Mouse (Mus musculus): ENCODE results near the gene Ndufb4.
"Not testable (repeated sequence)": the region's sequence is repeated elsewhere in the genome, so short reads cannot be mapped to it uniquely, and the experiment has no call there.

Gene Ndufb4

DNA sequence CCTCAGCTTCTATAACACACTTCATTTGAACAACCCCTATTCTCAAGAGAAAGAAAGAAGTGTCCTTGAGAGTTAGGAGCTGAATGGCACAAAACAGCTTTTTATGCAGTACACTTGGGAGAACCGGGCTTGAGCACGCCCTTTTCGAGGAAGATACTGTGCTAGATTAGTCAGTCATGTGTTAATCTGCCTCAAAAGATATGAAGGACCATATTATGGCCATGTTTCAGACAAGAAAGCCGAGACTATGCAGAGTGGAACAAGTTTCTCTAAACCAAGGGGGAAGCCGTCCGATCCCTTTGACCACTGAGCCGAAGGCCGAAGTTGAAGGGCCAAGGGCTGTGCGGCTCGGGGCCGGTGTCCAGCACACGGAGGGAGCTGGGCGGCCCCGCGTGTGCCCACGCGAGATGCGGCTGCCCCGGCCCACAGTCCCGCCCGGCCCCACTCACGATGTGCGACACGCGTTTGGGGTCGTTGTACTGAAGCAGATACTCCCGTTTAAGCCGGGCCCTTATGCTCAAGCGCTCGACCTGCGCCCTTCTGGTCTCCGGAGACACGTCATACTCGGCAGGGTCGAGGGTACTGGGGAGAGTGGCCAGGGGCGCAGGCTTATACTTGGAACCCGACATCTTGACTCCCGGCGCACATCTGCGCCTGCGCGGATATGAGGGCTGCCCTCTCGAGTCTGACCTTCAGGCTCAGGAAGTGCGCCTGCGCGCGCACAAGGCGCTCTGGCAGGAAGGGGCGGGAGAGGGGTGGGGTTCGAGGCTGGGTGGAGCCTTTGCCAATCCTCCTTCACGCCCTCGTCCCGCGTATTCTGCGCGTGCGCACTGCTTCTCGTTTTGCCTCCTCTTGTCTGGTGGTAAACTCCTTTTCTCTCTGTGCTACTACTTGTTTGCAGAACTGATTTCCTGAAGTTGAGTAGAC, at the start of gene Ndufb4:
Gene Ndufb4 (minus strand): TSS at position 723 of the 927 bp plus-strand sequence.
- in situ Hi-C loops (cut with MboI; ENCODE audit: unreplicated experiment in 2 of 2), result loop anchor here (5.0 to 10.0 kb wide), 3 partner anchors 117 to 639 kb away; partner anchors contain the start of genes Gtf2e1 (in 2 of the 2), Rabl3 (in 2 of the 2) and Polq (in 1 of the 2)

- in situ Hi-C loops (cut with MboI; ENCODE audit: unreplicated experiment in 2 of 2), result no loop called here
These were observed 49.6 kb upstream of the Ndufb4 start for GRCm38 (mm10) chr16:37703884-37704283.

DNA sequence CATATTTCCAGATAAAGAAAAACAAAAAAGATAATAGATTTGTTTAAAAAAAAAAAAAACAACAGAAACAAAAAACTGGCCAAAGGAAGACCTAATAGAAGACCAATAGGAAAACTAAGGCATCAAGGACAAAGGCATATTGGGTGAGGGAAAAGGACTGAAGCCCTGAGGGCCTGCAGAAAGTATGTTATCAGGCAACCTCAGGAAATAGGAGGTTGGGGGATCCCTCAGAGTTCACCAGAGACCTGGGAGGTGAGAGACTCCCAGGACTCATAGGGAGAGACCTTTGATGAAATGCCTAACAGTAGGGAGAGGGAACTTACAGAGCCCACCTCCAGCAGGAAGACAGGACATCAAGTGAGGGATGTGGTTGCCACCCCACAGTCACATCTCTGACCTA, 45.8 kb upstream of the Ndufb4 start:
- in situ Hi-C loops (cut with MboI; ENCODE audit: unreplicated experiment in 2 of 2), result not testable (repeated sequence)

DNA sequence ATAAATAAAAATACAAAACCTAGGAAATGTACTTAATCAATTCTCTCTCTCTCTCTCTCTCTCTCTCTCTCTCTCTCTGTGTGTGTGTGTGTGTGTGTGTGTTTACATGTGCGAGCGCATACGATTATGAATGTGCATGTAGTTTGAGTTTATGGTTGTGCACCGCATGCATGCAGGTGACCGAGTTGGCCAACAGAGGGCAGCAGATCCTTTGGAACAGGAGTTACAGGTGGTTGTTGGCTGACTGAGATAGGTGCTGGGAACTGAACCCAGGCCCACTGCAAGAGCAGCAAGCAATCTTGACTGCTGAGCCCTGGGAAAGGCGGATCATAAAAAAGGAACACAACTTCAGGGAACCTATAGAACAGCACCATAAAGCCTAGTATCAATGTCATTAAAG, 44.5 kb upstream of the Ndufb4 start:
- in situ Hi-C loops (cut with MboI; ENCODE audit: unreplicated experiment in 2 of 2), result loop anchor here (25.0 kb wide), 1 partner anchor 811 kb away; the partner anchor contains the start of genes Eaf2 (in 2 of the 2) and Golgb1 (in 2 of the 2)

- in situ Hi-C loops (cut with MboI; ENCODE audit: unreplicated experiment in 2 of 2), result loop anchor here (25.0 kb wide), 1 partner anchor 810 kb away; the partner anchor contains the start of genes Eaf2 (in 2 of the 2) and Golgb1 (in 2 of the 2)
These were observed 43.0 kb upstream of the Ndufb4 start for GRCm38 (mm10) chr16:37697271-37697670.

GRCm38 (mm10) chr16:37690932-37691730, 36.9 kb upstream of the Ndufb4 start:
- in situ Hi-C loops (cut with MboI; ENCODE audit: unreplicated experiment in 2 of 2), result loop anchor here (25.0 kb wide), 1 partner anchor 804 kb away; the partner anchor contains the start of genes Eaf2 (in 2 of the 2) and Golgb1 (in 2 of the 2)

- in situ Hi-C loops (cut with MboI; ENCODE audit: unreplicated experiment in 2 of 2), result loop anchor here (25.0 kb wide), 1 partner anchor 803 kb away; the partner anchor contains the start of genes Eaf2 (in 2 of the 2) and Golgb1 (in 2 of the 2)
These were observed 36.2 kb upstream of the Ndufb4 start for GRCm38 (mm10) chr16:37690465-37690864.

DNA sequence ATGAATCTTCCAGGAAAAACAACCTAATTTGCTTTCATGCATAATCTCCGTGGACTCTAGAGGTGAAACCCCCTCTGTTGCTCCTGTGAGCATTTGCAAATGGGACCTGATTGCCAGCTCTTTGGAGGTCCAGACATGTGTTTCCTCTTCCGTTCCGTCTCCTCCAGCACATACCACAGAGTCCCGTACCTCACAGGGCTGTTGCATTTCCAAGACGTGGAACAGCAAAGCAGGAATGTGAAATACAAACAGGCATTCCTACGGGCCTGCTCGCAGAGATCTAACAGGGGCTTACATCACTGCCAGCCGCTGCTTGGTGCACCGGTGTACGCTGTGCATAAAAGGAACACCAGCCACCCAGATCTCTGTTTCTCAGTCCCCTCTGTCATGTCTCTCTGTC, 35.7 kb upstream of the Ndufb4 start:
- in situ Hi-C loops (cut with MboI; ENCODE audit: unreplicated experiment in 2 of 2), result loop anchor here (10.0 to 25.0 kb wide), 3 partner anchors 645 to 805 kb away; partner anchors contain the start of genes Eaf2 (in 2 of the 2) and Golgb1 (in 2 of the 2)

DNA sequence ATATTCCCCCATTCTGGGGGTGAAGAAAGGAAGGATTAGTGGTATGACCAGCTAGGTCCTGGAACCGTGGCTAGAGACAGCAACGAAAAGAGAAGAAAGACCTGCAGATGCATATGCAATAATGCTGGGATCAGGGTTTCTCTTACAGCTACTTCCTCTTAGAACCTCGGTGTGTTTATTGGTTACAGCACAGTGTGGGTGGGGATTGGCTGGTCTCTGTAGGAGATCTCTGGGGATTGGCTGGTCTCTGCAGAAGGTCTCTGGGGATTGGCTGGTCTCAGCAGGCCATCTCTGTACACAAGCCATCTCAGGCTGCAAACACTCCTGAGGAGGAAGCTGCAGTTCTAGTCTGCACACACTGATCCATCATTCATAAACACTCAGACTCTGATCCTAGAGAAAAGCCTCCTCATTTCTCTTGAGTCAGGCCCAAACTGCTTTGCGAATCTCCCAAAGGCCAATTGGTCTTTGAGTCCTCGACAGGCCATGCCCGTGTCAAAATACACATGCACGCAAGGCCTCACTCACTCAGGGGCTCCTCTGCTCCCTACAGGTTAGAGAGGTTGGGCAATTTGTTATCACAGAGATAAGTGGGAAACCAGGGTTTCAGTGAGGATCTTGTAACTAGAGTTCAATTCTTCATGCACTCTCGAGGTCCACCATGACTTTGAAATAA, 35.1 kb upstream of the Ndufb4 start:
- in situ Hi-C loops (cut with MboI; ENCODE audit: unreplicated experiment in 2 of 2), result loop anchor here (10.0 to 25.0 kb wide), 3 partner anchors 645 to 805 kb away; partner anchors contain the start of genes Eaf2 (in 2 of the 2) and Golgb1 (in 2 of the 2)

- in situ Hi-C loops (cut with MboI; ENCODE audit: unreplicated experiment in 2 of 2), result loop anchor here (10.0 to 25.0 kb wide), 3 partner anchors 647 to 807 kb away; partner anchors contain the start of genes Eaf2 (in 2 of the 2) and Golgb1 (in 2 of the 2)
These were observed 33.9 kb upstream of the Ndufb4 start for GRCm38 (mm10) chr16:37688181-37688580.

- in situ Hi-C loops (cut with MboI; ENCODE audit: unreplicated experiment in 2 of 2), result loop anchor here (10.0 to 25.0 kb wide), 3 partner anchors 647 to 807 kb away; partner anchors contain the start of genes Eaf2 (in 2 of the 2) and Golgb1 (in 2 of the 2)
These were observed 33.2 kb upstream of the Ndufb4 start for GRCm38 (mm10) chr16:37687301-37687980.

- in situ Hi-C loops (cut with MboI; ENCODE audit: unreplicated experiment in 2 of 2), result loop anchor here (10.0 to 25.0 kb wide), 3 partner anchors 648 to 808 kb away; partner anchors contain the start of genes Eaf2 (in 2 of the 2) and Golgb1 (in 2 of the 2)
These were observed 32.6 kb upstream of the Ndufb4 start for GRCm38 (mm10) chr16:37686834-37687233.

- in situ Hi-C loops (cut with MboI; ENCODE audit: unreplicated experiment in 2 of 2), result loop anchor here (10.0 to 25.0 kb wide), 3 partner anchors 649 to 809 kb away; partner anchors contain the start of genes Eaf2 (in 2 of the 2) and Golgb1 (in 2 of the 2)
These were observed 31.8 kb upstream of the Ndufb4 start for GRCm38 (mm10) chr16:37685946-37686600.

GRCm38 (mm10) chr16:37684634-37685441, 30.6 kb upstream of the Ndufb4 start:
- in situ Hi-C loops (cut with MboI; ENCODE audit: unreplicated experiment in 2 of 2), result loop anchor here (5.0 to 25.0 kb wide), 9 partner anchors 262 to 822 kb away; partner anchors contain the start of genes Eaf2 (in 2 of the 2) and Golgb1 (in 2 of the 2)

- in situ Hi-C loops (cut with MboI; ENCODE audit: unreplicated experiment in 2 of 2), result loop anchor here (5.0 to 25.0 kb wide), 9 partner anchors 263 to 823 kb away; partner anchors contain the start of genes Eaf2 (in 2 of the 2) and Golgb1 (in 2 of the 2)
These were observed 30.0 kb upstream of the Ndufb4 start for GRCm38 (mm10) chr16:37684259-37684633.

- in situ Hi-C loops (cut with MboI; ENCODE audit: unreplicated experiment in 2 of 2), result loop anchor here (5.0 to 25.0 kb wide), 9 partner anchors 264 to 824 kb away; partner anchors contain the start of genes Eaf2 (in 2 of the 2) and Golgb1 (in 2 of the 2)
These were observed 29.2 kb upstream of the Ndufb4 start for GRCm38 (mm10) chr16:37683154-37684130.
